Mouse (Mus musculus): Measurements from ENCODE around the gene Dpy30. TPM values are rescaled to one million over a fixed set of nuclear protein-coding genes. Genes with fewer than 3 reads are reported as not detected.

Dpy30 gene
- total and polyA plus RNA-seq, 3 experiments: 121 to 192 TPM; not detected in 1

- Histone ChIP-seq H3K27ac (ENCODE audit: control insufficient read depth, low read depth, low read length) (no peak overlapping the region), H3K79me2 (ENCODE audit: control insufficient read depth, insufficient read depth, low read length, poor library complexity) (peaks cover 52% of the 10 kb centered on the region), H3K4me1 (ENCODE audit: control insufficient read depth in 1 of 2, insufficient read depth in 2 of 2, low read length in 2 of 2) (peaks cover 17 to 32% of the 10 kb centered on the region in 2 experiments), H3K4me3 (ENCODE audit: control insufficient read depth in 1 of 2, insufficient read depth in 1 of 2, low read depth in 2 of 2, low read length in 2 of 2) (no peak overlapping the region), H3K9ac (ENCODE audit: control insufficient read depth, low read depth, low read length, poor library complexity, severe bottlenecking) (no peak overlapping the region), H3K9me3 (replicated peaks; ENCODE audit: insufficient read depth, low read length) (no peaks in the 10 kb centered on the region), H3K27me3 (ENCODE audit: control insufficient read depth in 1 of 2, insufficient read depth in 2 of 2, low read length in 2 of 2) (no peaks in the 10 kb centered on the region), H3K36me3 (ENCODE audit: control insufficient read depth in 1 of 2, insufficient read depth in 2 of 2, low read length in 2 of 2) (peaks cover 11 to 38% of the 10 kb centered on the region in 2 experiments)
- TF ChIP-seq USF2 (IDR thresholded peaks at IDR 0.05; ENCODE audit: borderline replicate concordance in 1 of 2, insufficient read depth in 1 of 2, low read depth in 1 of 2, low read length in 2 of 2) (no peak), RCOR1 (IDR thresholded peaks at IDR 0.05; ENCODE audit: low read depth, low read length) (no peak), SIN3A (IDR thresholded peaks at IDR 0.05; ENCODE audit: low read length) (no peak), ELF1 (IDR thresholded peaks at IDR 0.05; ENCODE audit: low read depth, low read length) (no peak), SMC3 (IDR thresholded peaks at IDR 0.05; ENCODE audit: low read depth, low read length) (no peak), CTCF (IDR thresholded peaks at IDR 0.05 in 2 of 3, conservative IDR thresholded peaks at IDR 0.05 in 1 of 3; ENCODE audit: control insufficient read depth in 1 of 3, insufficient read depth in 1 of 3, low read depth in 2 of 3, low read length in 3 of 3, poor library complexity in 1 of 3, severe bottlenecking in 1 of 3) (no peak), USF1 (IDR thresholded peaks at IDR 0.05; ENCODE audit: low read depth, low read length) (no peak), MAX (IDR thresholded peaks at IDR 0.05; ENCODE audit: low read length) (no peak), RAD21 (IDR thresholded peaks at IDR 0.05; ENCODE audit: low read depth, low read length) (no peak), MYB (IDR thresholded peaks at IDR 0.05; ENCODE audit: low read depth, low read length) (no peak), MAZ (IDR thresholded peaks at IDR 0.05; ENCODE audit: low read depth, low read length) (no peak), HCFC1 (IDR thresholded peaks at IDR 0.05; ENCODE audit: low read depth, low read length) (no peak), ZNF384 (IDR thresholded peaks at IDR 0.05; ENCODE audit: low read depth, low read length) (no peak), NRF1 (IDR thresholded peaks at IDR 0.05; ENCODE audit: insufficient read depth, low read depth, low read length, poor library complexity, severe bottlenecking) (no peak), TBP (IDR thresholded peaks at IDR 0.05; ENCODE audit: low read depth, low read length) (no peak), KAT2A (conservative IDR thresholded peaks at IDR 0.05; ENCODE audit: low read depth, low read length) (no peak), BHLHE40 (IDR thresholded peaks at IDR 0.05; ENCODE audit: borderline replicate concordance, low read depth, low read length) (no peak), POLR2A (IDR thresholded peaks at IDR 0.05; ENCODE audit: control insufficient read depth in 1 of 2, insufficient read depth in 1 of 2, low read depth in 1 of 2, low read length in 2 of 2, poor library complexity in 1 of 2) (no peak), POLR2AphosphoS2 (IDR thresholded peaks at IDR 0.05; ENCODE audit: low read length) (no peak), MYC (IDR thresholded peaks at IDR 0.05; ENCODE audit: low read depth, low read length) (no peak)
- no peak for DNase-seq (ENCODE audit: low read depth, low spot score)
Measured at GRCm38 (mm10) chr17:74264333-74265155, 59.2 kb downstream of the Dpy30 start.

- Histone ChIP-seq H3K79me2 (ENCODE audit: control insufficient read depth, insufficient read depth, low read length, poor library complexity) (peaks cover 49% of the 10 kb centered on the region), H3K4me1 (ENCODE audit: control insufficient read depth in 1 of 2, insufficient read depth in 2 of 2, low read length in 2 of 2) (peaks cover 15 to 29% of the 10 kb centered on the region in 2 experiments), H3K27ac (ENCODE audit: control insufficient read depth, low read depth, low read length) (no peak overlapping the region), H3K9me3 (replicated peaks; ENCODE audit: insufficient read depth, low read length) (no peaks in the 10 kb centered on the region), H3K27me3 (ENCODE audit: control insufficient read depth in 1 of 2, insufficient read depth in 2 of 2, low read length in 2 of 2) (no peaks in the 10 kb centered on the region), H3K9ac (ENCODE audit: control insufficient read depth, low read depth, low read length, poor library complexity, severe bottlenecking) (no peak overlapping the region), H3K36me3 (ENCODE audit: control insufficient read depth in 1 of 2, insufficient read depth in 2 of 2, low read length in 2 of 2) (peaks cover 8 to 22% of the 10 kb centered on the region in 2 experiments), H3K4me3 (ENCODE audit: control insufficient read depth in 1 of 2, insufficient read depth in 1 of 2, low read depth in 2 of 2, low read length in 2 of 2) (no peak overlapping the region)
- DNase-seq (ENCODE audit: low read depth, low spot score): no peak
- TF ChIP-seq ZMIZ1 (IDR thresholded peaks at IDR 0.05; ENCODE audit: low read depth, low read length) (no peak), MEF2A (IDR thresholded peaks at IDR 0.05; ENCODE audit: extremely low read depth, insufficient replicate concordance, low read depth, low read length, poor library complexity, severe bottlenecking) (no peak), ZNF384 (IDR thresholded peaks at IDR 0.05; ENCODE audit: low read depth, low read length) (no peak), CHD2 (IDR thresholded peaks at IDR 0.05; ENCODE audit: low read length) (no peak), JUND (IDR thresholded peaks at IDR 0.05; ENCODE audit: low read depth, low read length) (no peak), GABPA (IDR thresholded peaks at IDR 0.05; ENCODE audit: low read depth, low read length) (no peak), POLR2AphosphoS5 (IDR thresholded peaks at IDR 0.05; ENCODE audit: borderline replicate concordance, low read depth, low read length) (no peak), MYC (IDR thresholded peaks at IDR 0.05; ENCODE audit: low read depth, low read length) (no peak), SIN3A (IDR thresholded peaks at IDR 0.05; ENCODE audit: low read length) (no peak), TAL1 (IDR thresholded peaks at IDR 0.05; ENCODE audit: low read length) (no peak), ELF1 (IDR thresholded peaks at IDR 0.05; ENCODE audit: low read depth, low read length) (no peak), NELFE (IDR thresholded peaks at IDR 0.05; ENCODE audit: low read depth, low read length) (no peak), MAX (IDR thresholded peaks at IDR 0.05; ENCODE audit: low read length) (no peak), KAT2A (conservative IDR thresholded peaks at IDR 0.05; ENCODE audit: low read depth, low read length) (no peak), E2F4 (IDR thresholded peaks at IDR 0.05; ENCODE audit: borderline replicate concordance, low read depth, low read length) (no peak), SMC3 (IDR thresholded peaks at IDR 0.05; ENCODE audit: low read depth, low read length) (no peak), USF1 (IDR thresholded peaks at IDR 0.05; ENCODE audit: low read depth, low read length) (no peak), ZKSCAN1 (IDR thresholded peaks at IDR 0.05; ENCODE audit: low read depth, low read length) (no peak)
Measured at GRCm38 (mm10) chr17:74262415-74262814, 61.3 kb downstream of the Dpy30 start.
